Mouse (Mus musculus) heart, postnatal 4 days (tissue): Measurements from ENCODE around the gene Cib2. TPM values are rescaled to one million over a fixed set of nuclear protein-coding genes. Genes with fewer than 3 reads are reported as not detected.
"Not testable (repeated sequence)": the region's sequence is repeated elsewhere in the genome, so short reads cannot be mapped to it uniquely, and the experiment has no call there.

Experiments
- DNase-seq: peaks from one replicate; pipeline ENCODE4 v3.0.0; 2021
- total RNA-seq, 2 experiments: library from RNA; stranded (reverse); gene quantifications; 2 replicates each; pipeline ENCODE4 v1.2.3; 2021

Gene Cib2
- total RNA-seq, result 1 to 10 TPM; 1.5 to 2.1 TPM

GRCm38 (mm10) chr9:54559771-54560471 is at the start of gene Cib2:
Gene Cib2 (minus strand): TSS chr9:54560218.
- DNase-seq, result peak; percentile 83

GRCm38 (mm10) chr9:54604886-54605285 is 44.9 kb upstream of the Cib2 start:
- peak; percentile 81 for DNase-seq

GRCm38 (mm10) chr9:54604131-54604654 is 44.2 kb upstream of the Cib2 start:
- DNase-seq, result no peak

GRCm38 (mm10) chr9:54602916-54603315 is 42.9 kb upstream of the Cib2 start:
- no peak for DNase-seq

GRCm38 (mm10) chr9:54602386-54602785 is 42.4 kb upstream of the Cib2 start:
- no peak for DNase-seq

- peak; percentile 26 for DNase-seq
These were observed 36.9 kb upstream of the Cib2 start for GRCm38 (mm10) chr9:54596752-54597465.

- DNase-seq, result not testable (repeated sequence)
These were observed 33.6 kb upstream of the Cib2 start for GRCm38 (mm10) chr9:54593652-54594051.

- no peak for DNase-seq
These were observed 27.8 kb upstream of the Cib2 start for GRCm38 (mm10) chr9:54587863-54588262.

GRCm38 (mm10) chr9:54586199-54587061 is 26.4 kb upstream of the Cib2 start, which contains the start of gene Idh3a:
Gene Idh3a (plus strand): TSS chr9:54586334.
- peak; percentile 100 for DNase-seq

- DNase-seq, result no peak
These were observed 25.8 kb upstream of the Cib2 start for GRCm38 (mm10) chr9:54585839-54586198.

GRCm38 (mm10) chr9:54584127-54584526 is 24.1 kb upstream of the Cib2 start:
- not testable (repeated sequence) for DNase-seq

GRCm38 (mm10) chr9:54583712-54584111 is 23.7 kb upstream of the Cib2 start:
- DNase-seq, result no peak

GRCm38 (mm10) chr9:54571130-54571839 is 11.3 kb upstream of the Cib2 start:
- DNase-seq, result no peak

GRCm38 (mm10) chr9:54568732-54569131 is 8.7 kb upstream of the Cib2 start:
- no peak for DNase-seq

GRCm38 (mm10) chr9:54566958-54567357 is 6.9 kb upstream of the Cib2 start:
- no peak for DNase-seq

- DNase-seq, result no peak
These were observed 998 bp upstream of the Cib2 start for GRCm38 (mm10) chr9:54560831-54561601.

GRCm38 (mm10) chr9:54558731-54559130 is 1.3 kb downstream of the Cib2 start:
- DNase-seq, result no peak

- DNase-seq, result no peak
These were observed 5.0 kb downstream of the Cib2 start for GRCm38 (mm10) chr9:54555044-54555443.

GRCm38 (mm10) chr9:54552409-54552808 is 7.6 kb downstream of the Cib2 start:
- peak; percentile 18 for DNase-seq

GRCm38 (mm10) chr9:54549433-54549832 is 10.6 kb downstream of the Cib2 start:
- DNase-seq, result no peak

- DNase-seq, result peak; percentile 71
These were observed 12.5 kb downstream of the Cib2 start for GRCm38 (mm10) chr9:54547536-54547935.
